Mouse (Mus musculus): Measurements from ENCODE around the gene Trim66.

GRCm38 (mm10) chr7:109477926-109478325, 30.0 kb downstream of the Trim66 start:
- TF ChIP-seq CTCF (IDR thresholded peaks at IDR 0.05; ENCODE audit: low read depth, low read length), result no peak
- TF ChIP-seq TAL1 (conservative IDR thresholded peaks at IDR 0.05; ENCODE audit: low read depth, low read length), result no peak
- no peak for TF ChIP-seq POLR2AphosphoS5 (IDR thresholded peaks at IDR 0.05; ENCODE audit: insufficient replicate concordance, low read depth, low read length)
